Mouse (Mus musculus) heart, embryonic 13.5 days (tissue): ENCODE data around the gene Gnb3. TPM values are rescaled to one million over a fixed set of nuclear protein-coding genes. Genes with fewer than 3 reads are reported as not detected.
A peak's percentile ranks its signal among the peaks of the same experiment; 100 is the strongest.

Experiments used
- ATAC-seq: fragments of 200-750 bp; cut with Nextera tagmentation; 2 replicates; pipeline ENCODE4 v1.8.0; 2017; ENCODE audit warnings: moderate TSS enrichment; ENCODE audit not compliant: insufficient number of reproducible peaks, low FRiP score, low TSS enrichment; ENCODE audit errors: extremely low read depth
- H3K27ac ChIP-seq: fragments of 300-500 bp; sonication (generic); replicated peaks from 2 replicates; pipeline ENCODE4 v1.5.1; 2015; ENCODE audit warnings: moderate library complexity, mild to moderate bottlenecking, inconsistent platforms
- H3K27me3 ChIP-seq: fragments of 300-500 bp; sonication (generic); replicated peaks from 2 replicates; pipeline ENCODE4 v1.6.1; 2015; ENCODE audit warnings: mild to moderate bottlenecking, inconsistent platforms
- H3K36me3 ChIP-seq: fragments of 300-500 bp; sonication (generic); 2 replicates; pipeline ENCODE4 v1.6.1; 2015; ENCODE audit warnings: mild to moderate bottlenecking, inconsistent platforms
- H3K4me1 ChIP-seq: fragments of 300-500 bp; sonication (generic); 2 replicates; pipeline ENCODE4 v1.6.1; 2015; ENCODE audit warnings: inconsistent platforms
- H3K4me2 ChIP-seq: fragments of 300-500 bp; sonication (generic); 2 replicates; pipeline ENCODE4 v1.6.1; 2015; ENCODE audit warnings: inconsistent platforms, mild to moderate bottlenecking, moderate library complexity
- H3K4me3 ChIP-seq: fragments of 300-500 bp; sonication (generic); 2 replicates; pipeline ENCODE4 v1.5.1; 2015; ENCODE audit warnings: moderate library complexity, mild to moderate bottlenecking, inconsistent platforms
- H3K9ac ChIP-seq: fragments of 300-500 bp; sonication (generic); 2 replicates; pipeline ENCODE4 v1.6.1; 2015; ENCODE audit warnings: inconsistent platforms, mild to moderate bottlenecking, moderate library complexity
- H3K9me3 ChIP-seq: fragments of 300-500 bp; sonication (generic); 2 replicates; pipeline ENCODE4 v1.6.1; 2016; ENCODE audit warnings: inconsistent platforms
- WGBS: fragments of 180-500 bp; shearing (Covaris S2); methylation state at CpG from one replicate; pipeline ENCODE4 v1.1.7; 2015; ENCODE audit warnings: mixed read lengths; 5-methylcytosine and 5-hydroxymethylcytosine counted together
- polyA plus RNA-seq: library from polyadenylated mRNA; unstranded; fragments of >200 nt; fragmentation: Nextera tagmentation; extraction: Ambion mirVana; gene quantifications from 2 replicates; pipeline ENCODE4 v1.2.1, GENCODE M21; 2015

The Gnb3 gene
- polyA plus RNA-seq, 1 experiment from 2014 or later = 7.8 TPM

- Histone ChIP-seq H3K9ac (peak overlapping the region; percentile 84), H3K9me3 (no peaks in the 10 kb centered on the region), H3K4me1 (peaks cover 31% of the 10 kb centered on the region), H3K27me3 (no peaks in the 10 kb centered on the region), H3K36me3 (peaks cover 59% of the 10 kb centered on the region), H3K4me3 (peak overlapping the region; percentile 75), H3K27ac (peak overlapping the region; percentile 91), H3K4me2 (peak overlapping the region; percentile 97)
- ATAC-seq = peak; percentile 78
- WGBS = under 1% methylated on average over 38 of the region's 38 CpGs
Measured at GRCm38 (mm10) chr6:124829799-124830700, 10.0 kb downstream of the Gnb3 start.

- under 1% methylated on average over 55 of the region's 55 CpGs for WGBS
Measured at GRCm38 (mm10) chr6:124828868-124829798, 10.9 kb downstream of the Gnb3 start, which contains the start of the genes Usp5 and Cdca3. Gene Usp5 (minus strand): TSS chr6:124829484. Gene Cdca3 (plus strand): TSS chr6:124829547.

GRCm38 (mm10) chr6:124828101-124828592 is 11.9 kb downstream of the Gnb3 start:
- Histone ChIP-seq H3K4me1 (peaks cover 30% of the 10 kb centered on the region), H3K9me3 (no peaks in the 10 kb centered on the region), H3K4me3 (peak overlapping the region; percentile 75), H3K9ac (peak overlapping the region; percentile 88), H3K4me2 (peak overlapping the region; percentile 97), H3K27me3 (no peaks in the 10 kb centered on the region), H3K36me3 (peaks cover 62% of the 10 kb centered on the region), H3K27ac (peak overlapping the region; percentile 71)
- no peak for ATAC-seq
- WGBS = 20% methylated on average over 10 of the region's 10 CpGs

More at GRCm38 (mm10) chr6:124828868-124829798, 10.9 kb downstream of the Gnb3 start, which contains the start of the genes Usp5 and Cdca3:
- no peaks in the 10 kb centered on the region for H3K27me3 ChIP-seq
- ATAC-seq = peak; percentile 89
- peaks cover 62% of the 10 kb centered on the region for H3K36me3 ChIP-seq
- H3K27ac ChIP-seq = peak within 1 kb of the TSS; percentile 91
- peak within 1 kb of the TSS; percentile 97 for H3K4me2 ChIP-seq
- H3K4me3 ChIP-seq = peak within 1 kb of the TSS; percentile 75
- H3K4me1 ChIP-seq = peaks cover 30% of the 10 kb centered on the region
- H3K9ac ChIP-seq = peak within 1 kb of the TSS; percentile 88
- H3K9me3 ChIP-seq = no peaks in the 10 kb centered on the region

- Histone ChIP-seq H3K4me1 (no peaks in the 10 kb centered on the region), H3K27me3 (no peaks in the 10 kb centered on the region), H3K4me3 (no peak overlapping the region), H3K9me3 (no peaks in the 10 kb centered on the region), H3K36me3 (peaks cover 98% of the 10 kb centered on the region), H3K9ac (0 out of 2 replicates have a peak overlapping the region, but pooled peaks have one; percentile 24), H3K27ac (no peak overlapping the region), H3K4me2 (no peak overlapping the region)
- ATAC-seq = no peak
- 77% methylated on average over 4 of the region's 4 CpGs for WGBS
Measured at GRCm38 (mm10) chr6:124822049-124822448, 18.0 kb downstream of the Gnb3 start.

- Histone ChIP-seq H3K27ac (no peak overlapping the region), H3K36me3 (peaks cover 100% of the 10 kb centered on the region), H3K4me1 (no peaks in the 10 kb centered on the region), H3K9me3 (no peaks in the 10 kb centered on the region), H3K9ac (no peak overlapping the region), H3K27me3 (no peaks in the 10 kb centered on the region), H3K4me3 (no peak overlapping the region), H3K4me2 (no peak overlapping the region)
- ATAC-seq = no peak
- 87% methylated on average over 5 of the region's 5 CpGs for WGBS
Measured at GRCm38 (mm10) chr6:124820891-124821290, 19.2 kb downstream of the Gnb3 start.

GRCm38 (mm10) chr6:124817971-124818370 is 22.1 kb downstream of the Gnb3 start:
- 83% methylated on average over 8 of the region's 8 CpGs for WGBS
- peaks cover 14% of the 10 kb centered on the region for H3K4me1 ChIP-seq
- no peak overlapping the region for H3K4me2 ChIP-seq
- peaks cover 81% of the 10 kb centered on the region for H3K36me3 ChIP-seq
- no peak overlapping the region for H3K27ac ChIP-seq
- no peaks in the 10 kb centered on the region for H3K9me3 ChIP-seq
- no peaks in the 10 kb centered on the region for H3K27me3 ChIP-seq
- ATAC-seq = no peak
- H3K9ac ChIP-seq = no peak overlapping the region
- H3K4me3 ChIP-seq = no peak overlapping the region

- H3K36me3 ChIP-seq = peaks cover 79% of the 10 kb centered on the region
- ATAC-seq = no peak
Measured at GRCm38 (mm10) chr6:124817563-124817962, 22.5 kb downstream of the Gnb3 start.

GRCm38 (mm10) chr6:124817125-124817524 is 22.9 kb downstream of the Gnb3 start:
- ATAC-seq = no peak
- Histone ChIP-seq H3K27me3 (no peaks in the 10 kb centered on the region), H3K27ac (no peak overlapping the region), H3K4me3 (no peak overlapping the region), H3K4me2 (no peak overlapping the region), H3K9me3 (no peaks in the 10 kb centered on the region), H3K4me1 (peaks cover 22% of the 10 kb centered on the region), H3K9ac (no peak overlapping the region), H3K36me3 (peaks cover 79% of the 10 kb centered on the region)
- WGBS = 93% methylated on average over 11 of the region's 11 CpGs

More at GRCm38 (mm10) chr6:124817563-124817962, 22.5 kb downstream of the Gnb3 start:
- no peak overlapping the region for H3K4me3 ChIP-seq
- no peak overlapping the region for H3K9ac ChIP-seq
- no peak overlapping the region for H3K4me2 ChIP-seq
- whole genome bisulfite sequencing = 90% methylated on average over 8 of the region's 8 CpGs
- H3K9me3 ChIP-seq = no peaks in the 10 kb centered on the region
- peaks cover 18% of the 10 kb centered on the region for H3K4me1 ChIP-seq
- no peaks in the 10 kb centered on the region for H3K27me3 ChIP-seq
- no peak overlapping the region for H3K27ac ChIP-seq

GRCm38 (mm10) chr6:124816611-124817010 is 23.5 kb downstream of the Gnb3 start:
- no peak for ATAC-seq

GRCm38 (mm10) chr6:124814858-124815774 is 25.0 kb downstream of the Gnb3 start:
- Histone ChIP-seq H3K9me3 (no peaks in the 10 kb centered on the region), H3K27ac (peak overlapping the region; percentile 98; the same call in 1 of the 2 replicates), H3K9ac (peak overlapping the region; percentile 98), H3K27me3 (no peaks in the 10 kb centered on the region), H3K4me2 (peak overlapping the region; percentile 76; the same call in 1 of the 2 replicates), H3K36me3 (peaks cover 79% of the 10 kb centered on the region), H3K4me3 (0 out of 2 replicates have a peak overlapping the region, but pooled peaks have one; percentile 85), H3K4me1 (peaks cover 38% of the 10 kb centered on the region)
- no peak for ATAC-seq
- 64% methylated on average over 9 of the region's 9 CpGs for WGBS

More at GRCm38 (mm10) chr6:124816611-124817010, 23.5 kb downstream of the Gnb3 start:
- no peaks in the 10 kb centered on the region for H3K9me3 ChIP-seq
- H3K36me3 ChIP-seq = peaks cover 79% of the 10 kb centered on the region
- H3K4me3 ChIP-seq = no peak overlapping the region
- 86% methylated on average over 4 of the region's 4 CpGs for WGBS
- no peak overlapping the region for H3K9ac ChIP-seq
- no peaks in the 10 kb centered on the region for H3K27me3 ChIP-seq
- H3K4me1 ChIP-seq = peaks cover 27% of the 10 kb centered on the region
- H3K27ac ChIP-seq = no peak overlapping the region
- no peak overlapping the region for H3K4me2 ChIP-seq
